24 mouse cellular contexts compared by ENCODE assay signal in genomic region chr7:130804991-130805390, GRCm38 (mm10). TPM values are rescaled to one million over a fixed set of nuclear protein-coding genes. Genes with fewer than 3 reads are reported as not detected.
A peak's percentile ranks its signal among the peaks of the same experiment; 100 is the strongest.
DNase-seq lines count a peak whose midpoint lies in the region; ATAC-seq lines count a peak whose summit lies in the region.
"Had no signal": no experiment of that assay in that cellular context is flagged by ENCODE, and none has a peak within 500 bp of the region (broad histone marks: within the 10 kb centered on the region; RNA-seq: fewer than 3 reads in every experiment).

No protein-coding gene starts in this region.

- H3K36me3 ChIP-seq in hindbrain, embryonic 12.5 days = no peaks in the 10 kb centered on the region
- H3K36me3 ChIP-seq: embryonic facial prominence, embryonic 12.5 days; forebrain, embryonic 12.5 days; heart, embryonic 13.5 days; hindbrain, embryonic 13.5 days; liver, embryonic 13.5 days; midbrain, embryonic 12.5 days had no signal

- peak; percentile 34 for DNase-seq in gastrocnemius, adult 18-20 months (ENCODE audit: low spot score)
- DNase-seq in gastrocnemius, postnatal 10 days = no peak
- DNase-seq in layer of hippocampus, adult 11-12 months (ENCODE audit: low spot score) = peak; percentile 24
- no peak for DNase-seq in layer of hippocampus, postnatal 14 days (ENCODE audit: low spot score in 2 of 2)
- DNase-seq in kidney, adult 9 months = peak; percentile 46
- peak; percentile 10 for DNase-seq in skeletal muscle tissue, adult 2 months (ENCODE audit: low read depth, low spot score)
- DNase-seq in cerebellum, postnatal 25 days = no peak
- DNase-seq: adrenal gland, postnatal 25 days; cerebellum, adult 11 months; cerebellum, adult 9-11 months; liver, embryonic 13.5 days; lung, adult 2 months; lung, postnatal 14 days; thymus, adult 2 months; thymus, postnatal 4 days had no signal

- no peaks in the 10 kb centered on the region for H3K27me3 ChIP-seq in hindbrain, embryonic 12.5 days
- H3K27me3 ChIP-seq: embryonic facial prominence, embryonic 12.5 days; forebrain, embryonic 12.5 days; heart, embryonic 13.5 days; hindbrain, embryonic 13.5 days; liver, embryonic 13.5 days; midbrain, embryonic 12.5 days had no signal

- no peak for ATAC-seq in hindbrain, embryonic 12.5 days (ENCODE audit: low FRiP score)

- no peak overlapping the region for H3K27ac ChIP-seq in hindbrain, embryonic 12.5 days
- H3K27ac ChIP-seq: embryonic facial prominence, embryonic 12.5 days; forebrain, embryonic 12.5 days; heart, adult 2 months; heart, embryonic 13.5 days; hindbrain, embryonic 13.5 days; liver, embryonic 13.5 days; midbrain, embryonic 12.5 days; stomach, postnatal 0 days had no signal

- H3K9me3 ChIP-seq in hindbrain, embryonic 12.5 days (replicated peaks) = no peaks in the 10 kb centered on the region
- H3K9me3 ChIP-seq: embryonic facial prominence, embryonic 12.5 days; forebrain, embryonic 12.5 days; heart, embryonic 13.5 days; hindbrain, embryonic 13.5 days; liver, embryonic 13.5 days; midbrain, embryonic 12.5 days had no signal

- H3K4me2 ChIP-seq in hindbrain, embryonic 12.5 days (replicated peaks) = no peak overlapping the region
- H3K4me2 ChIP-seq: embryonic facial prominence, embryonic 12.5 days; forebrain, embryonic 12.5 days; heart, embryonic 13.5 days; hindbrain, embryonic 13.5 days; liver, embryonic 13.5 days; midbrain, embryonic 12.5 days had no signal

- H3K4me1 ChIP-seq in hindbrain, embryonic 12.5 days = no peaks in the 10 kb centered on the region
- H3K4me1 ChIP-seq: forebrain, embryonic 12.5 days; hindbrain, embryonic 13.5 days; midbrain, embryonic 12.5 days had no signal

- no peak overlapping the region for H3K9ac ChIP-seq in hindbrain, embryonic 12.5 days
- H3K9ac ChIP-seq: embryonic facial prominence, embryonic 12.5 days; forebrain, embryonic 12.5 days; heart, embryonic 13.5 days; hindbrain, embryonic 13.5 days; liver, embryonic 13.5 days; midbrain, embryonic 12.5 days had no signal

- no peak overlapping the region for H3K4me3 ChIP-seq in hindbrain, embryonic 12.5 days
- H3K4me3 ChIP-seq: embryonic facial prominence, embryonic 12.5 days; forebrain, embryonic 12.5 days; heart, adult 2 months; heart, embryonic 13.5 days; hindbrain, embryonic 13.5 days; liver, embryonic 13.5 days; midbrain, embryonic 12.5 days had no signal

- 84% methylated on average over 5 of the region's 5 CpGs for WGBS in hindbrain, embryonic 12.5 days

RNA-seq across cellular contexts. Expression of gene Btbd16, which starts 31.1 kb away (rescaled TPM):
- total RNA-seq in gastrocnemius, adult 18-20 months (2021) = not detected
- under 1 TPM in 1 of 2 experiments, not detected in 1; 0.16 TPM for total RNA-seq in gastrocnemius, postnatal 10 days (2021)
- under 1 TPM; 0.37 to 0.60 TPM for total RNA-seq in layer of hippocampus, postnatal 14 days (2021)
- not detected in 2 replicates for polyA plus RNA-seq in hindbrain, embryonic 12.5 days (2016; fragmentation: Nextera tagmentation; extraction: Ambion mirVana)
- total RNA-seq: adrenal gland, postnatal 25 days; heart, adult 2 months; neutrophil, adult 5-6 weeks had no signal
- polyA plus RNA-seq: forebrain, embryonic 12.5 days; liver, embryonic 13.5 days; lung, adult 2 months; midbrain, embryonic 12.5 days had no signal

Comparison
In these comparisons a context has a peak if more than half of its experiments do, and no peak if none do; other contexts are left out.
1. DNase-seq: peak in gastrocnemius, adult 18-20 months (single experiment), layer of hippocampus, adult 11-12 months (single experiment), kidney, adult 9 months (single experiment) and skeletal muscle tissue, adult 2 months (single experiment); none in gastrocnemius, postnatal 10 days (single experiment), layer of hippocampus, postnatal 14 days (0 of 2) and cerebellum, postnatal 25 days (0 of 2).